Mouse (Mus musculus): ENCODE measurements around the gene Ptpn12. TPM values are rescaled to one million over a fixed set of nuclear protein-coding genes. Genes with fewer than 3 reads are reported as not detected.
A peak's percentile ranks its signal among the peaks of the same experiment; 100 is the strongest.

The Ptpn12 gene
- polyA plus RNA-seq, 1 experiment from 2014 or later, result 25.7 TPM

GRCm38 (mm10) chr5:21047114-21047513, 8.6 kb downstream of the Ptpn12 start:
- ATAC-seq (ENCODE audit: low FRiP score, low read depth), result no peak
- H3K9ac ChIP-seq, result no peak overlapping the region
- peaks cover 4% of the 10 kb centered on the region; the same call in 1 of the 2 replicates for H3K4me1 ChIP-seq
- H3K36me3 ChIP-seq, result no peaks in the 10 kb centered on the region
- WGBS, result 96% methylated on average over 4 of the region's 4 CpGs
- H3K27ac ChIP-seq, result no peak overlapping the region
- no peaks in the 10 kb centered on the region for H3K9me3 ChIP-seq
- H3K4me3 ChIP-seq, result no peak overlapping the region
- H3K27me3 ChIP-seq (replicated peaks), result no peaks in the 10 kb centered on the region
- no peak overlapping the region for H3K4me2 ChIP-seq (replicated peaks)

GRCm38 (mm10) chr5:21046150-21047048, 9.3 kb downstream of the Ptpn12 start:
- Histone ChIP-seq H3K27ac (no peak overlapping the region), H3K4me2 (replicated peaks) (no peak overlapping the region), H3K36me3 (no peaks in the 10 kb centered on the region), H3K4me3 (no peak overlapping the region), H3K27me3 (replicated peaks) (no peaks in the 10 kb centered on the region), H3K9me3 (no peaks in the 10 kb centered on the region), H3K4me1 (no peaks in the 10 kb centered on the region), H3K9ac (no peak overlapping the region)
- WGBS, result 87% methylated on average over 7 of the region's 7 CpGs
- ATAC-seq (ENCODE audit: low FRiP score, low read depth), result no peak

GRCm38 (mm10) chr5:21045462-21045861, 10.2 kb downstream of the Ptpn12 start:
- no peak overlapping the region for H3K4me3 ChIP-seq
- no peak for ATAC-seq (ENCODE audit: low FRiP score, low read depth)
- no peaks in the 10 kb centered on the region for H3K4me1 ChIP-seq
- no peak overlapping the region for H3K27ac ChIP-seq
- no peak overlapping the region for H3K9ac ChIP-seq
- H3K9me3 ChIP-seq, result no peaks in the 10 kb centered on the region
- WGBS, result 97% methylated on average over 2 of the region's 2 CpGs
- no peaks in the 10 kb centered on the region for H3K27me3 ChIP-seq (replicated peaks)
- H3K36me3 ChIP-seq, result no peaks in the 10 kb centered on the region
- H3K4me2 ChIP-seq (replicated peaks), result no peak overlapping the region

- peaks cover 14% of the 10 kb centered on the region; the same call in 1 of the 2 replicates for H3K4me1 ChIP-seq
- H3K36me3 ChIP-seq, result no peaks in the 10 kb centered on the region
- H3K27ac ChIP-seq, result no peak overlapping the region
- H3K9me3 ChIP-seq, result no peaks in the 10 kb centered on the region
- no peak overlapping the region for H3K4me3 ChIP-seq
- no peak overlapping the region for H3K9ac ChIP-seq
- H3K27me3 ChIP-seq (replicated peaks), result no peaks in the 10 kb centered on the region
- ATAC-seq (ENCODE audit: low FRiP score, low read depth), result no peak
- WGBS, result 94% methylated on average over 5 of the region's 5 CpGs
- H3K4me2 ChIP-seq (replicated peaks), result no peak overlapping the region
These were observed 17.6 kb downstream of the Ptpn12 start for GRCm38 (mm10) chr5:21038100-21038499.

- H3K4me2 ChIP-seq (replicated peaks), result no peak overlapping the region
- no peaks in the 10 kb centered on the region for H3K36me3 ChIP-seq
- ATAC-seq (ENCODE audit: low FRiP score, low read depth), result no peak
- H3K27me3 ChIP-seq (replicated peaks), result no peaks in the 10 kb centered on the region
- no peak overlapping the region for H3K4me3 ChIP-seq
- H3K9me3 ChIP-seq, result no peaks in the 10 kb centered on the region
- WGBS, result 83% methylated on average over 7 of the region's 7 CpGs
- peaks cover 15% of the 10 kb centered on the region; the same call in 1 of the 2 replicates for H3K4me1 ChIP-seq
- H3K9ac ChIP-seq, result no peak overlapping the region
- H3K27ac ChIP-seq, result no peak overlapping the region
These were observed 19.8 kb downstream of the Ptpn12 start for GRCm38 (mm10) chr5:21035689-21036480.

GRCm38 (mm10) chr5:21034388-21034966, 21.2 kb downstream of the Ptpn12 start:
- Histone ChIP-seq H3K9ac (no peak overlapping the region), H3K4me1 (peaks cover 15% of the 10 kb centered on the region; the same call in 1 of the 2 replicates), H3K27ac (no peak overlapping the region), H3K4me2 (replicated peaks) (no peak overlapping the region), H3K9me3 (no peaks in the 10 kb centered on the region), H3K36me3 (no peaks in the 10 kb centered on the region), H3K27me3 (replicated peaks) (no peaks in the 10 kb centered on the region), H3K4me3 (no peak overlapping the region)
- 67% methylated on average over 6 of the region's 6 CpGs for WGBS
- peak; percentile 13; the same call in 1 of the 2 replicates for ATAC-seq (ENCODE audit: low FRiP score, low read depth)

- H3K4me3 ChIP-seq, result no peak overlapping the region
- ATAC-seq (ENCODE audit: low FRiP score, low read depth), result no peak
- peaks cover 4% of the 10 kb centered on the region for H3K36me3 ChIP-seq
- WGBS, result 67% methylated on average over 11 of the region's 11 CpGs
- peaks cover 15% of the 10 kb centered on the region; the same call in 1 of the 2 replicates for H3K4me1 ChIP-seq
- H3K9ac ChIP-seq, result no peak overlapping the region
- no peak overlapping the region for H3K4me2 ChIP-seq (replicated peaks)
- no peaks in the 10 kb centered on the region for H3K9me3 ChIP-seq
- H3K27me3 ChIP-seq (replicated peaks), result no peaks in the 10 kb centered on the region
- no peak overlapping the region for H3K27ac ChIP-seq
These were observed 22.2 kb downstream of the Ptpn12 start for GRCm38 (mm10) chr5:21033382-21034056.

GRCm38 (mm10) chr5:21032626-21033025, 23.1 kb downstream of the Ptpn12 start:
- H3K9ac ChIP-seq, result no peak overlapping the region
- peaks cover 15% of the 10 kb centered on the region; the same call in 1 of the 2 replicates for H3K4me1 ChIP-seq
- peaks cover 5% of the 10 kb centered on the region for H3K36me3 ChIP-seq
- no peaks in the 10 kb centered on the region for H3K27me3 ChIP-seq (replicated peaks)
- H3K4me3 ChIP-seq, result no peak overlapping the region
- H3K9me3 ChIP-seq, result no peaks in the 10 kb centered on the region
- H3K4me2 ChIP-seq (replicated peaks), result no peak overlapping the region
- no peak overlapping the region for H3K27ac ChIP-seq
- no peak for ATAC-seq (ENCODE audit: low FRiP score, low read depth)
- 61% methylated on average over 3 of the region's 3 CpGs for WGBS

- H3K27me3 ChIP-seq (replicated peaks), result no peaks in the 10 kb centered on the region
- peaks cover 15% of the 10 kb centered on the region; the same call in 1 of the 2 replicates for H3K4me1 ChIP-seq
- H3K9ac ChIP-seq, result no peak overlapping the region
- ATAC-seq (ENCODE audit: low FRiP score, low read depth), result no peak
- H3K4me2 ChIP-seq (replicated peaks), result no peak overlapping the region
- H3K4me3 ChIP-seq, result no peak overlapping the region
- H3K36me3 ChIP-seq, result peaks cover 10% of the 10 kb centered on the region
- H3K27ac ChIP-seq, result no peak overlapping the region
- H3K9me3 ChIP-seq, result no peaks in the 10 kb centered on the region
These were observed 25.5 kb downstream of the Ptpn12 start for GRCm38 (mm10) chr5:21030226-21030625.

- no peaks in the 10 kb centered on the region for H3K4me1 ChIP-seq
- no peak overlapping the region for H3K4me3 ChIP-seq
- H3K4me2 ChIP-seq (replicated peaks), result no peak overlapping the region
- H3K27me3 ChIP-seq (replicated peaks), result no peaks in the 10 kb centered on the region
- H3K9ac ChIP-seq, result no peak overlapping the region
- no peaks in the 10 kb centered on the region for H3K9me3 ChIP-seq
- 67% methylated on average over 5 of the region's 5 CpGs for WGBS
- no peak for ATAC-seq (ENCODE audit: low FRiP score, low read depth)
- H3K27ac ChIP-seq, result no peak overlapping the region
- peaks cover 42% of the 10 kb centered on the region for H3K36me3 ChIP-seq
These were observed 38.6 kb downstream of the Ptpn12 start for GRCm38 (mm10) chr5:21017075-21017474.

GRCm38 (mm10) chr5:21010908-21011307, 44.8 kb downstream of the Ptpn12 start:
- Histone ChIP-seq H3K36me3 (peaks cover 42% of the 10 kb centered on the region), H3K4me1 (no peaks in the 10 kb centered on the region), H3K4me3 (no peak overlapping the region), H3K27me3 (replicated peaks) (no peaks in the 10 kb centered on the region), H3K9me3 (no peaks in the 10 kb centered on the region), H3K9ac (no peak overlapping the region), H3K4me2 (replicated peaks) (no peak overlapping the region), H3K27ac (no peak overlapping the region)
- ATAC-seq (ENCODE audit: low FRiP score, low read depth), result no peak

GRCm38 (mm10) chr5:21002723-21003122, 53.0 kb downstream of the Ptpn12 start:
- ATAC-seq (ENCODE audit: low FRiP score, low read depth), result no peak
- no peaks in the 10 kb centered on the region for H3K4me1 ChIP-seq
- peaks cover 58% of the 10 kb centered on the region for H3K36me3 ChIP-seq
- 97% methylated on average over 6 of the region's 6 CpGs for WGBS
- no peaks in the 10 kb centered on the region for H3K9me3 ChIP-seq
- no peak overlapping the region for H3K4me3 ChIP-seq
- H3K27ac ChIP-seq, result no peak overlapping the region
- H3K27me3 ChIP-seq (replicated peaks), result no peaks in the 10 kb centered on the region
- H3K4me2 ChIP-seq (replicated peaks), result no peak overlapping the region
- no peak overlapping the region for H3K9ac ChIP-seq
